Mouse (Mus musculus) A20 (cell line): ENCODE data around the gene Fen1.

Source experiments
- DNase-seq: peaks from one replicate; pipeline ENCODE4 v3.0.0-alpha.2; 2011; ENCODE audit warnings: low read depth, low spot score

Fen1 gene

DNA sequence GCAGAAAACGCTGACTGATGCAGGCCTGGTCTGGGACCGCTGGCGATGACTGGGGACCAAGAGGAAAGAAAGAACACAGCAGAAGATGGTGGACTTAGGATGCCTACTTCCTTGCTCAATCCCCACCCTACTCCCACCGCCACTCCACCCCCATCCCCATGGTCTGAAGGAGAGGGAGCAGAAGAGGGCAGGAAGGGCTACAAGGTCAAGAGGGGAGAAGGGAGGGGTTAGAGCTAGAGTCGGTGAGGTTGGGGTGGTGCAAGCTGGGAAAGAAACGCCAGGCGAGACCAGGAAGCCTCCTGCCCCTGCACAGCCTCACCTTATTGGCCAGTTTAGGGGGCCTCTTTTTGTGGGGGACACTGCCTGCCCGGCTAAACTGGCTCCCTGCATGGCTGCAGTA lies 12.1 kb upstream of the Fen1 start:
- no peak for DNase-seq

DNA sequence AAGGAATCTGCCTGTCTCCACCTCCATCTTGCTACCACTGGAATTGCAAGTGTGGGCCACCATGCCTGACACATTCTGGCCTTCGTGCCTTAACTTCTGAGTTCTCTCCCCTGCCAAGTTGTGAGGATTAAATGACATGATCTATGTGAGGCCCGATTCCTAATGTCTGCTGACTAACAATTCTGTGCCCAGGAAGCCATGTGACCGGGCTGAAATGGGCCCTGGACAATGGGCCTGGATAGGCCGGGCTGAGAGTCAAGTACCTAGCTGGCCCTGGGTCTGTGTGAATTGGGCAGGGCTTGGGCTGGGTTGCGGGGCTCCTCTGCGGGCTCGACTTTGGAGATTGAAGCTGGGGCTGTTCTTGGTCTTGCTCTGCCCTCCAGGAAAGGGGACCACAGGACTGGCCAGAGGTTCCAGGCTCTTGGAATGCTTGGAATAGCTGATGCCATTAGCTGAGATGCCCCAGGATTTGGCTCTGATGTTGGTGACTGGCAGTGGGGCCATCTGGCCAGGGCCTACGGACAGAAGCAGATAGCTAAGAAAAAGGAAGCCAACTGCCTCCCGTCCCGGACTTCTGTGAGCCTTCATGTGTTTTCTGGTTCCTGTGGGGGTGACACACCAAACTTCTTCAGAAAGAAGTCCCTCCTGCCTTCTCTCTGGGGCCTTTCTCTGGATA lies 10.0 kb upstream of the Fen1 start:
- no peak for DNase-seq

DNA sequence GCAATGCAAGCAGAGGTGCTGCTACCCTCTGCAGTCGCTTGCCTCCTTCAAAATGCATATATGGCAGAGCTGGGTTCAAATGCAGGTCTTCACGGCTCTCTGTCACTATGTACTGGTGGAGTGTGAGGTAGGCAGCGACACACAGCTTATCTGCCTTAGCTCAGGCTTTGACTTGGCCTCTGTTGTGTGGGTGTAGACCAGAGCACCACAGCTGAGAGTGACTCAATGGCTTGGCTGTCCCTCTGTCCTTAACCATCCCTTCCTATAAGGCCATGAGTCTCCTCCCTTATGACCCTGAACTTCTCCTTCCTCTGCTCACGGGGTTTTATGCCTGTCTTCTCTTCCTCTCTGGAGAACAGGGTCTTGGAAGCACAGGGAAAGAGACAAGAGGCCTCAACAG lies 6.9 kb upstream of the Fen1 start:
- DNase-seq: no peak

DNA sequence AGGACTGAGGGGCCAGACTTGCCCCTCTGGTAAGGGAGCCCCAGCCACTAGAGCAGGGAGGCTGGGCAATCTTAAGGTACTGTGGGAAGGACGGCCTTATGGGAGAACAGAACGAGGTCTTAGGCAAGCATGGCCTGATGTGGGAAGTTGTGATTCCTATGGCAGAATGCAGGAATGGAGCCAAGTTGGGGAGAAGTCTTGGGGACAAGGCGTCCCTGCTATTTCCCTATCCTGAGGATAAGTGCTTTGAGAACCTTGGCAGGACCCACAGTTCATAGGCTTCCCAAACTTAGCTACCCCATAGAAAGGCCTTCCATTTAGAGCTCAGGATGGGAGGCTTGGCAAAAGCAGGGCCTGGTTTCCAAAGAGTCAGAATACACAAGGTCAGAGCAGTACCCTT lies 4.9 kb upstream of the Fen1 start:
- no peak for DNase-seq

DNA sequence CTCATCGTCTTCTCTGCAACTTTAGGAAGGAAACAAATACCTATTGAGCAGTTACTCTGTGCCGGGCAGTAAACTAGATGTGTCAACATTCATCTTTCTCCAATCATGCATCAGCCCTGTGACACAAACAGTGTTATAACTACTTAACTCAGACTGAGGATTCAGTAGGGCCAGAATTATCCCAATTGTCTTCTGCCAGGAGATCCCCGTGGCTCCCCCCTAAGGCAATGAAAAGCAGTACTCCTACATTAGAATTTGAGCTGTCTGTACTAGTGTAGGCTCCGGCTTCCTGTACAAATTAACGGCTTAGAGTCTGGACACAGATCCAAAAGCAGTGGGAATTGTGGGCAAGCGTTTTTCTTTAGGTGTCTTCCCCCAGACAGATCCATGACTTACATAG lies 1.1 kb upstream of the Fen1 start:
- no peak for DNase-seq

DNA sequence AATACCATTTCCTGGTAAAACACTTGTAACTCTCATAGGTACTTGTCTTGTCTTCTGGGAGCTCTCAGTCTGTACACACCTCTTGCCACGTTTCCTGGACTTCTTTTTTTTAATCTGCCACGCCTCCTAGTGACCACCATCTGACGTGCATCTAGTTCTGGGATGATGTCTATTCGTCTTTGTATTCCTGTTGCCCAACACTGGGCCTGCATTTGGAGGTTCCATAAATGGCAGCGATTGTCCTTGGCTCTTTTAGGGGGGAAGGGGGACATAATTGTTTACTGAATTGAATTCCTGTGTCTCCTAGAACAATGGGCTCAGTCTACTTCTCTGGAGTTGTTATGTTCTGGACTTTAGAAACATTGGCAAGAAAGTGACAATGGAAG lies 640 bp upstream of the Fen1 start:
- peak; percentile 65 for DNase-seq

DNA sequence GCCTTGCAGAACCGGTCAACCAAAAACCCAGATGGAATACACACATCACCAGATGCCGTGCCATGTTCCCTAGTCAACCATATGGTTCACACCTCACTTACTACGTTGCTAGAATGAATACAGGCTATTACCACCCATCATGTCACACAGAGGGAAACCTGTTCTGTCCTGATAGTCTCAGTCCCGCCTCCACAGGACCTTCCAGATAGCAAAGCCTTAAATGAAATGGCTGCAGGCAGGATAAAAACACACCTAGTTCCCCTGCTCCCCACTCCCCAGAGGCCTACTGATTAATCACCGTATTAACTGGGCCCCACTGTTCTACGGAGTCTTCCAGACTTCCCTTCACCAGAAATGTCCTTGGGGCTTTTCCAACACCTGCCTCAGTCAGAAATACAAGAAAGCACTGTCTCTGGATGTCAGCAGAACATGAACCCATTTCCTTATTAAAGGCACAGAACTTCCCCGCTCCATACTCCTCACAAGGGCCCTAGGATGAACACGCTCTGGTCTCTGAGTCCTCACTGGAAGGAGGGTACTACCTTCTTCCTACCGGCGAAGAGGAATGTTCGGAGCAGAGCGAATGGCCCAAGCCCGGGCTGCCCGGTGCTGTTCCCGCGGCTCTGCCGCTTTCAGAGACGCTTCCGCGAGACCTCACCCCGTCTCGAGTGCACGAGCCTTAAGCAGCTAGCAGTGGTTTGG lies 672 bp downstream of the Fen1 start:
- no peak for DNase-seq

DNA sequence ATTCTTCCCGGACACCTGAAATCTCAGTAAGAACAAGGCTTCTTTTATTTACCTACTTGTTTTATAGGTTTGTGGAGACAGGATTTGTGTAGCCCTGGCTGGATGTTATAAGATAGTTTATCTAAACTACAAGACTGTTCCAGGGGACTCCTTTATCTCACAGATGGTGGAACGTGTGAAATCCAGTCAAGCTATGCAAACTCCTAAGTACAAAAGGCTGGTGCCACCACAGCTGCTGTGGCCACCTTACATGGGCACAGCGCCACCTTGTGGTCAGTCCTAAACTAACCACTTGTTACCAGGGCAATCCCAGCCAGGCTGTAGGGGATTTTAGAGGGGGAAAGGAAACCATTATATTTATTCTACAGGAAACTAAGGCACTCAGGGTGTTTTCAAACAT lies 5.2 kb downstream of the Fen1 start:
- DNase-seq: peak; percentile 82

DNA sequence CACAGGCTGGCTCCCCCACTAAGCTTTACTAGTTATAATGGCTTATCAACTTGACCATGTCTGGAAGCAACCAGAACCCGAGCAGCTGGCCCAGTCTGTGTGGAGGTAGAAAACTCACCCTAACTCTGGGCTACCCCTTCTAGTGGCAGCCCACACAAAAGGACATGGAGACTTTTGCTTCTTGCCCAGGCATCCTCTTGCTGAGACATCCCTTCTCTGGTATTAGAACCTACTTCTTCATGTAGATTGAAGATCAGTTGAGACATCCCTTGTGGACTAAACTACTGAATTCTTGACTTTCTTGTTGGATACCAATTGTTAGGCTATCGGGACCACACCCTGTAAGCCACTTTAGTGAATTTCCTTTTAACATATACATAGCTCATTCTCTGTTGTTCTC lies 5.7 kb downstream of the Fen1 start:
- no peak for DNase-seq

DNA sequence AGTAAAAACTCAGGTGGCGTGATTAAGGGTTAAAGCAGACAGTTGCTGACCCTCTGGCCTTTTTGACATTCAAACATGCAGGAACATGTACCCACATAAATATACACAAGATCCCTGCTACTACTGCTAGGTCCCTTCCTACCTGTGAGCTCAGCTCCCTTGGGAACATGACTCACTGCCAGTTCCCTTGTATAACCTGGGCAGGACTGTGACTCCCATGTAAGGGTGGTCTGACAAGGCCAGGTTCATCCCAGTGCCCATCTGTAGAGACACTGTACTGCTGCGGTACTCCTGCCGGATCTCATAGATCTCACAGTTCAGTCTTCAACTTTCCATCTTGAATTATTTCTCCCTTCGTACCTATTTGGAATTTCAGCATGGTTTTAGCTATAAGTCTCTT lies 6.8 kb downstream of the Fen1 start:
- DNase-seq: no peak

DNA sequence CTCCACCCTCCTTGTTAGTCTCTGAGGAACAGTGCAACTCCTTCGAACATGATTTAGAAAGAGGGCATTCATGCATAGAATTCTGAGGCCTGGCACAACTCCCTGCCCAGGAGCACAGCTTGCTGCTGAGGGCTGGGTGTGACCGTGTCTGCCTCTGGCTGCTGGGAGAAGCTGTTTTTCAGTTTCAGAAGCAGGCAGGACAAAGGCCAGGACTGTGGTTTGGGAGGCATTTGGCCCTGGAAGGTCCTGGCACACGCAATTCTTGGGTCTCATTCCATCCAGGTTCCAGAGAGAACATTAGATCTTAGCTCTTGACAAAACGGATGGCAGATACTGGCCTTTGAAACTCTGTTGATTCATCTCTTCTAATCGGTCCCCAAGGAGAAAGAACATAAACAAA lies 8.7 kb downstream of the Fen1 start:
- DNase-seq: no peak

DNA sequence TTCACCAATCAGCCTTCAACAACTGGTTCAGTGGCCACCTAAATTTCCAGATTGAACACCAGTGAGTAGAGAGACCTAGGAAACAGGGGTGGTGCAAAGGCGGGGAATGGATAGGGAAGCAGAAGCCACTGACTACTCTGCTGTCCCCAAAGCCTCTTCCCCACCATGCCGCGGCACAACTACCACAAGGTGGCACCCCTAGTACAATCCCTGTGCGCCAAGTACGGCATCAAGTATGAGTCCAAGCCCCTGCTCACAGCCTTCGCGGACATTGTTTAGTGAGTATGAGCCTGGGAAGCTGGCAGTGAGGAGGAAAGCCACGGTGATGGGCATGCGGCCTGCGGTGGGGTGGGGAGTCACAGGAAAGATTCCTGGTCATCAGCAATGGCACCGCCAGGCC lies 9.6 kb downstream of the Fen1 start:
- DNase-seq: no peak

DNA sequence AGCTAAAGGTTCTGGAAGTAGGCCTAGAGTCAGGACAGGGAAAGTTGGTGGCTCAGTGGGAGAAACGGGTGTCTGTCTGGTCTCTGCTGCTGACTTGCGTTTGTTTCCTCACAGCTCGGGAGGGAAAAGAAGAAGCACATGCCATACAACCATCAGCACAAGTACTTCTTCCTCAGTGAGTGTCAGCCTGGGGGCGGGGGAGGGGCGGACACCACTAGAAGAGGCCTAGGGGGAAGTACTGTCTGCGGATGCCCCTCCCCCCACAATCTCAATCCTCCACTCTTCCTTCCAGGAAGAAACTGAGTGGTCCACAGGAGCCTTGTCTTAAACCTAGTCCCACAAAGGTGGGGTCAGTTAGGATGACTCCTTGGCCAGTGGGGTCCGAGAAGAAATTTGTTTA lies 12.6 kb downstream of the Fen1 start:
- DNase-seq: no peak

DNA sequence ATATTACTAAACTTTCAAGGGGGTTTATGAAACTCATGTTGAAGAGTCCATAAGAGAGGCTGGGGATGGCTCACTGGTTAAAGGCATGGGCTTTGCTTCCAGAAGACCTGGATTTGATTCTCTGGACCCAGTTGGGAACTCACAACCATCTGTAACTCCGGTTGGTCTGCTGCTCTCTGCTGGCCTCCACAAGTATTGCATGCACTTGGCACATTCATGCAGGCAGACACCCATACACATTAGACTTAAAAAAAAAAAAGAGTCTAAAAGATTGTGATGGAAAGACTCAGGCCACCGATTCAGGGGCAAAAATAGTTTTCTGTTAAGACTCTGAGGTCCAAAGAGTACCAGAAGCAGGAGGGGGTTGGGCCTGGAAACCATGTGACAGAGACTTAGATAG lies 13.2 kb downstream of the Fen1 start:
- DNase-seq: peak; percentile 60

DNA sequence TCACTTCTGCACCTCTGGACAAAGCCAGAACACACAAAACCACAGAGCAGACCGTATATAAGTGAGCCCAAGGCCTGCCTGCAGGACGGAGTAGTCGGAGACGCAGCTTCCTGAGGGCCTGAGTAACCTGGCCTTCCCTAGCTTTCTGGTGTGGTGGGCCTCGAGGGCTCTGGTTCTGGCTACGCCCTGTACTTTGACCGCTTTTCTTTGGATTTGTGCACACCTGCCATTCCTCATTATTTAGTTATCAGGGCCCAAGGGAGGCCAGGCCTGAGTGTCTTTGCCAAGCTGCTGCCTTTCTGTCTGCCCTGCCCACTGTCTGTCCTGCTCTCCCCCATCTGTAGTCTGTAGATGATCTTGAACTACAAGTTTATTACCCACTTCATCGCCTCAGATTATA lies 14.0 kb downstream of the Fen1 start:
- DNase-seq: no peak

DNA sequence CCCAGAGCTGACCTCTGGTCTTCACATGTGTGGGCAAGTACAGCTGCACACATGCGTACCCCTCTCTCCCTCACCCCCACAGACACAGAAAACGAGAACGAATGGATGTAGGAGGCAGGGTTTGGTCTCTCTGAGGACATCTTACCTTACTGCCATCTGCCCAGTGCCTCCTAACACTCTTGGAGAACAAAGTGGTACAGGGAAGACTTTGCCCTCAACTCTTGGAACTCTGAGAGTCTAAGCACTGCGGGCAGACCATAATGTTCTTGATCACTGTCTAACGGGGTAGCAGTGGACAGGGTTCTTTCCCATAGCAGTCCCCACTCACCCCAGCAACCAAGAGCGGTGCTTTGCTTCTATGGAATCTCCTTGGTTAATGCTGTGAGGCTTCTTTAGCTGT lies 14.9 kb downstream of the Fen1 start:
- DNase-seq: no peak

DNA sequence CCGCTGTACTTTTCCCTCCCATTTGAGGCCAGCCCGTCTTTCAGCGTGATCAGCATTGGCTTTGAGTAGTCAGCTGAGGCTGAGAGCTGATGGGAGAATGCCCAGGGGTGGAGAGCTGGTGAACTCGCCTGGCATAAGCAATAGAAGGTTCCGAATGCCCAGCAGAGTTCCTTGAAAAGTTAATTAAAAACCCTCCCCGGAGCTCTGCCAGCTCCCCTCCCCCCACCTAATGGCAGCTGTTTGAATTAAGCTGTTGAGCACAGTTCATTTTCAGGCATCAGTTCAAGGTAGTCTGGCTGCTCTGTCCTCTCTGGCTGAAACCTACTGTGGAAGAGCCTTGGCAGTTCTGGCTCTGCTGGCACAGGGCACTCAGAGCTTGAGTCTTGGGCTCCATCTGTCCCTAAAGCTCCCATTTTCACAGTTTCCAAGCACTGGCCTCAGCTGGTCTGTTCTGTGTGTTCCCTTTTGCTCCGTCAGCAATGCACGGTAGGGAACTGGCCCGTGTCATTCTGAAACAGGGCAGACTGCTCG lies 15.6 kb downstream of the Fen1 start:
- DNase-seq: no peak

DNA sequence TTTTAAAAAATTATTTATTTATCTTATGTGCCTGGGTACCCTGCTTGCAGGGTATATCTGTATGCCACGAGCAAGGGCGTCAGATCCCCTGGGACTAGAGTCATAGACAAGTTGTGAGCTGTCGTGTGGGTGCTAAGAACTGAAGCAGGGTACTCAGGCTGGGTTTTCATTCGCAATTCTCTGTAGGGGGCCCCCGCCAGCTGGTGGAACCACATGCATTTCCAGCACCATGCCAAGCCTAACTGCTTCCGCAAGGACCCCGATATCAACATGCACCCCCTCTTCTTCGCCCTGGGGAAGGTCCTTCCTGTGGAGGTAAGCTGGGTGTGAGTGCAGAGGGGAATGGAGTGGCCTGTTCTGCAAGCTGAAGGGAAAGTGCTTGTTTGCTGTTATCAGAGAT lies 17.4 kb downstream of the Fen1 start:
- no peak for DNase-seq

DNA sequence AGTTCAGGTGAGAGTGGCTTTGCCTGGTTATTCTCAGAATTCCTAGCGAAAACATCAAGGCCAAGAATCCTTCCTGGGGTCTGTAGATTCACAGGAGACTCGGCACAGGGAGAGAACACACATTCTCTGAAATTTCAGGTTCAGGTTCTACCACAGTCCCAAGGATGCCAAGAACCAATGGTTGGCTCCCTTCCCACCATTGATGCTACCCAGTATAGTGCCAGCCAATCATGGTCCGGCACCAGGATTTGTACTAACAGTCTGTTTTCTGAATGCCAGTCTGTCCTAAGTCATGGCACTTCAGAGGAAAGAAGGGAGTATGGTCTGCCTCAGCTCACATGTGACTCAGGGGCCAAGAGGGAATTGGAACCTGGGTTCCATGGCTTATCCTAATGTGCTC lies 18.1 kb downstream of the Fen1 start:
- no peak for DNase-seq

DNA sequence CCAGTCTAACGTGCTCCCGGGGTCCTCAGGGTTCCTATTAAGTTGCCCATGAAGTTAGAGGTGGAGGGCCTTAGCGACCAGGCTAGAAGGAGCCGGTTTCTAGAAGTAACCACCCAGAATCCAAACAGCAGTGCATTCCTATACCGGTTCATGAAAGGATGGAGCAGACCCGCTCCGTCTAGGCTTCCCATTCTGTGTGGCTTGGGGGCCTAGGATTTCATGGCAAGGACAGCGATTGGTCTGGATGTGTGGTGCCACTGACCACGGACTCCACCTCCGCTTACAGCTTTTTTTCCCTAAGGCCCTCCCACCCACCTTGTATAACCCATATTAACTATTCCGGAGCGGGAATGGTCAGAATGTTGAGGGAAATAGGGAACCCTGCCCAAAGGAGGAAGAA lies 19.9 kb downstream of the Fen1 start:
- DNase-seq: no peak

DNA sequence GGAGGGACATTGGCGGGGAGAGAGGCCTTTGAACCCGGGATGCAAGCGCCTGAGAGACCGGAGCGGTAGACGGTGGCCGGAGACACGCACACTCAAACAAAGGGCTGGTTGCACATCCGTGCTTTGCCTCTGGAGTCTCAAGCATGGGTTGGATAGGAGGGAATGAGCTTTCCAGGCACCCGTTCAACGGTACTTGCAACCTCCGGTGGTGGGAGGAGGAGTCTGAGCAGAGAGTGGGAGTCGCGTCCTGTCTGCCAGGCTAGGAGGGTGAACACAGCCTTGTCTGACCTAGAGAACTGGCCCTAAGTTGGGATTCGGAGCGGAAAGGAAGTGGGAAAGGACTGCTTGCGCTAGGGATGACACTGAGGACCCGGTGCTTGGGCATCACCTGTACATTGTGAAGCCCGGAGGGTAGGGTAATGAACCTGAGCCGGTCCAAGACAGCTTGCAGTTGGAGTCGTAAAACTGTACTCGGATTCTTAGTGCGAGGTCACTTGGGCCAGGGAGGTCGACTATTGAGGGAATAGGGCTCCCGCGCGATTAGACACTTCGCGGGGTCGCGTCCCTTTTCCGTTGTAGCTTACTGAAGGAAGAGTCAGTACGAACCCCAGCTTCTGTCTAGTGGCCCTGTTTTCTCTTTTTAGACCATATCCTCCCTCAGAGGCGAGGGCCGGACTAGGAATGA lies 20.5 kb downstream of the Fen1 start:
- no peak for DNase-seq

DNA sequence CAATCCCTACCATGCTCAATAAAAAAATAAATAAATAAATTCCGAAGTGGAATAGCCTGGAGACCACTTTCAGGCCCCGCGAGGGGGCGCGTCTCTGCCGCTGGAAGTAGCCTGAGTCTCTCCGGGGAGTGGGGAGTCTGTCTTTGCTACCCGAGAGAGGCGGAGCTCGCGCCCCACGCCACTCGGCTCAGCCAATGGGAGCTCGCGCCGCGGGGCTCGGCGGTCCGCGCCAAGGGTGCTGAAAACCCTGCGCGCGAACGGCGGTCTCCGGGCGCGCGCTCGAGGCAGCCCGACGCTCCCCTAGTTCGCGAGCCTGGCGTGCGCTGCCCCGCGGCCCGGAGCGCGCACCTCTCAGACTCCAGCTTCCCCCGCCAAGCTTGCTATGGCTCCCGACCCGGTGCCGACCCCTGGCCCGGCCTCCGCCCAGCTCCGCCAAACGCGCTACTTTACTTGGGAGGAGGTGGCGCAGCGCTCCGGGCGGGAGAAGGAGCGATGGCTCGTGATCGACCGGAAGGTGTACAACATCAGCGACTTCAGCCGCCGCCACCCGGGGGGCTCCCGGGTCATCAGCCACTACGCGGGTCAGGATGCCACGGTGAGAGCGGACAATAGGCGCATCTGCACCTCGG lies 21.2 kb downstream of the Fen1 start, which contains the start of gene Fads1:
Gene Fads1, plus strand, starts transcription at position 219 of the 629 bp plus-strand sequence.
- DNase-seq: peak; percentile 95
